Mouse (Mus musculus) lung, embryonic 14.5 days (tissue): ENCODE measurements around the gene Kcnd1. TPM values are rescaled to one million over a fixed set of nuclear protein-coding genes. Genes with fewer than 3 reads are reported as not detected.

Experiments used
- ATAC-seq: fragments of 200-750 bp; cut with Nextera tagmentation; 2 replicates; pipeline ENCODE4 v1.8.0; 2017; ENCODE audit warnings: mild to moderate bottlenecking, moderate TSS enrichment, moderate library complexity; ENCODE audit not compliant: insufficient read depth
- DNase-seq: peaks from one replicate; pipeline ENCODE4 v3.0.0-alpha.2; 2015
- H3K27ac ChIP-seq: fragments of 300-500 bp; sonication (generic); 2 replicates; pipeline ENCODE4 v1.5.1; 2014; ENCODE audit warnings: low read depth, mild to moderate bottlenecking, moderate library complexity
- H3K27me3 ChIP-seq: fragments of 300-500 bp; sonication (generic); 2 replicates; pipeline ENCODE4 v1.6.1; 2014; ENCODE audit warnings: low read length, control low read depth; ENCODE audit not compliant: insufficient read depth
- H3K36me3 ChIP-seq: fragments of 300-500 bp; sonication (generic); 2 replicates; pipeline ENCODE4 v1.6.1; 2014; ENCODE audit warnings: control low read depth; ENCODE audit not compliant: insufficient read depth
- H3K4me1 ChIP-seq: fragments of 300-500 bp; sonication (generic); 2 replicates; pipeline ENCODE4 v1.6.1; 2014; ENCODE audit warnings: antibody characterized with exemption, control low read depth; ENCODE audit not compliant: insufficient read depth
- H3K4me2 ChIP-seq: fragments of 300-500 bp; sonication (generic); 2 replicates; pipeline ENCODE4 v1.6.1; 2014; ENCODE audit warnings: mild to moderate bottlenecking
- H3K4me3 ChIP-seq: fragments of 300-500 bp; sonication (generic); 2 replicates; pipeline ENCODE4 v1.5.1; 2014; ENCODE audit warnings: low read depth, low read length
- H3K9ac ChIP-seq: fragments of 300-500 bp; sonication (generic); 2 replicates; pipeline ENCODE4 v1.6.1; 2014
- H3K9me3 ChIP-seq: fragments of 300-500 bp; sonication (generic); 2 replicates; pipeline ENCODE4 v1.6.1; 2016; ENCODE audit warnings: low read depth, low read length, control low read depth
- CTCF ChIP-seq: IDR thresholded peaks from 2 replicates; pipeline ENCODE4 v1.5.1; 2016; ENCODE audit warnings: antibody characterized with exemption, low read depth
- WGBS: fragments of 180-500 bp; shearing (Covaris S2); extraction: QIAGEN DNeasy Blood & Tissue Kit; methylation state at CpG from one replicate; pipeline ENCODE4 v1.1.7; 2014; 5-methylcytosine and 5-hydroxymethylcytosine counted together
- microRNA counts: library from miRNA; unstranded; fragments of <30 nt; microRNA quantifications from one replicate; lab custom pipeline; 2016
- microRNA-seq: library from miRNA; unstranded; fragments of <30 nt; microRNA quantifications from one replicate; pipeline ENCODE4, GENCODE M21; 2016; ENCODE audit warnings: borderline number of aligned reads
- polyA plus RNA-seq: library from polyadenylated mRNA; unstranded; fragments of >200 nt; fragmentation: Nextera tagmentation; extraction: Ambion mirVana; gene quantifications from 2 replicates; pipeline ENCODE4 v1.2.1, GENCODE M21; 2014

Kcnd1 gene
- polyA plus RNA-seq, 1 experiment from 2014 or later: 1.6 TPM

DNA sequence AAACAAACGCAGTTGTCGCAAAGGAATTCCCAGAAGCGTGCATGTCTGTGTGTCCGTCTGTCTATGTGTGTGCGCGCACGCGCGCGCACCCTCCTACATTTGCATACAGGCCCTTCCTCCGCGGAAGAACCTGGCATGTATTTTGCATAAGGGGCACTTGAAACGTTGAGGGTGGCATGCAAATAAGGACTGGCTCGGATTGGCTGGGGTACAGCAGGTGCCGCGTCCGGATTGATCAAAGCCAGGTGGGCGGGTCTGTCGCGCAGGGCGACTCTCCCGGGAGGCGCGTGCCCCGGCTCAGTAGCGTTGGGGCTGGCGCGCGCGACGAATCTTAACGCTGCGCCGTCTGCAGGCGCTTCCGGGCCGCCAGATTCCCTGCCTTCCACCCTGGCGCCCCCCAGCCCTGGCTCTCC is 55.9 kb downstream of the Kcnd1 start, which contains the start of gene Pim2:
Pim2 (plus strand) TSS at position 256 of the 413 bp plus-strand sequence.
- Histone ChIP-seq H3K27me3 (no peaks in the 10 kb centered on the region), H3K4me2 (peak within 1 kb of the TSS; percentile 69), H3K4me1 (no peaks in the 10 kb centered on the region), H3K9me3 (no peaks in the 10 kb centered on the region), H3K4me3 (peak within 1 kb of the TSS; percentile 35), H3K36me3 (peaks cover 10% of the 10 kb centered on the region; the same call in 1 of the 2 replicates), H3K9ac (no peak within 1 kb of the TSS; the same call in 1 of the 2 replicates), H3K27ac (no peak within 1 kb of the TSS)
- DNase-seq (peak; percentile 77), ATAC-seq (peak; percentile 87)
- no peak for TF ChIP-seq CTCF
- WGBS: 6% methylated on average over 35 of the region's 38 CpGs

DNA sequence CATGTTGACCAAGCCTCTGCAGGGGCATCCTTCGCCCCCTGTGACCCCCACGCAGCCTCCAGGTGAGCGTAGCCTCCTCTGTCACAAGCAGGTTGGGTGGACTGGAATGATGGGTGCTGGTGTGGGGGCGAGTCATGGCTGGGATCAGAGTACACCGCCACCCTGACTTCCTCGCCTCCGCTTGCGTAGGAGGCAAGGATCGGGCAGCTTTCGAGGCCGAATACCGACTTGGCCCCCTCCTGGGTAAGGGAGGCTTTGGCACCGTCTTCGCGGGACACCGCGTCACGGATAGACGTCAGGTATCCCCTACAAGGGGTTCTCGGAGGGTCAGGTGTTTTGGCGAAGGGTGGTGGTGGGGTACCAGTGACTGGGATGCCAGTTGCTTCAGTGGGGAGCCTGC is 56.4 kb downstream of the Kcnd1 start:
- peak overlapping the region; percentile 69 for H3K4me2 ChIP-seq
- no peak for ATAC-seq
- no peak for TF ChIP-seq CTCF
- no peaks in the 10 kb centered on the region for H3K9me3 ChIP-seq
- no peak overlapping the region; the same call in 1 of the 2 replicates for H3K9ac ChIP-seq
- 15% methylated on average over 21 of the region's 21 CpGs for WGBS
- peaks cover 5% of the 10 kb centered on the region; the same call in 1 of the 2 replicates for H3K36me3 ChIP-seq
- no peak for DNase-seq
- no peaks in the 10 kb centered on the region for H3K27me3 ChIP-seq
- H3K27ac ChIP-seq: no peak overlapping the region
- H3K4me3 ChIP-seq: peak overlapping the region; percentile 35
- no peaks in the 10 kb centered on the region for H3K4me1 ChIP-seq

DNA sequence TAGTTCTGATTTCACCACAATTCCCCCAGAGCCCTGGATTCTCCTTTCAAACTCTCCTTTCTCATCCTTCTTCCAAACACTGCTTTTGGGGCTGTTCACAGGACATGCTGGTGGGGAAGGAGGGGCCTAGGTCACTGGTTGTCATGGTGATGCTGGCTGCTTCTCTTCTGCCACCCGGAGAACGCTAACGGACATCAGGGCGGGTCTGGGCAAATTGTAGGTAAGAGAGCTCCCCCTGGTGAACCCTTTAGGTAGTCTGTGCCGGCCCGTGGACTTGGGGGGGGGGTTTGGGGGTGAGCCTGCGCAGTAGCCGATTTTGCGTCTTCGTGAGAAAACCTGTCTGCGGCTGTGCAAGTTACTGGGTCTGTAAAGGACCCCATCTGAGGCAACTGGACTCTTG is 57.7 kb downstream of the Kcnd1 start:
- H3K27ac ChIP-seq: no peak overlapping the region
- WGBS: 7% methylated on average over 11 of the region's 11 CpGs
- 0 out of 2 replicates have a peak, but pooled peaks cover 2% of the 10 kb centered on the region for H3K36me3 ChIP-seq
- H3K27me3 ChIP-seq: no peaks in the 10 kb centered on the region
- no peak overlapping the region for H3K4me3 ChIP-seq
- H3K9me3 ChIP-seq: no peaks in the 10 kb centered on the region
- no peaks in the 10 kb centered on the region for H3K4me1 ChIP-seq
- H3K9ac ChIP-seq: no peak overlapping the region
- H3K4me2 ChIP-seq: peak overlapping the region; percentile 69
- peak; percentile 57 for TF ChIP-seq CTCF
- no peak for ATAC-seq
- peak; percentile 71 for DNase-seq

DNA sequence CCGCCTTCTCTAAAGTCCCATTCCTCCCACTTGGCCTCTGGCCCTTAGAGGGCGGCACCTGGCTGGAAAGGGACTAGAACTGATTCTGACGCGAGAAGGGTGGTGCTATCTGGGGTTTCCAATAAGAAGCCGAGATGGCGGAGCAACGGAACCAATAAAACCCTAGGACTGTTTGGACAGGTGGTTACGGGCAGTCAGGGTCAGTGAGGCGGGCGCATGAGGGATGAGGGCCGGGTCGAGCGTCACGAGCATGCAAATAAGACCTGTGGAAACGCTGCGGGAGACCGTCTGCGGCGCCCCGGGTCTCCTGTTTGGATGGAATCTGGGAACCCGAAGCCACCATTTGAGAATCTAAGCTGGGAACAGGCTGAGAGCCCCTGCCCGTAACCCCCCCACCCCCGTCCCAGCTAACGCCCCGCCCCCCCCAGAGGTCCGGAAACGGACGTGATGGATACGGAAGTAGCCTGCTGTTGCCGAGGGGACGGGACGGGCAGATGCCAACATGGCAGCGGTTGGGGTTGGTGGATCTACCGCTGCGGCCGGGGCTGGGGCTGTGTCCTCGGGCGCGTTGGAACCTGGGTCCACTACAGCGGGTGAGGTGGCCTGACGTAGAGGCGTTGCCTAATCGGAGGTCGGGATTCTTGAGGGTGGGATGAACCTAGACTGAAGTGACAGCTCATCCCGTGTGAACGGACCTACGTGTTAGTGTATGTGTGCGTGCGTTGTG is 61.9 kb downstream of the Kcnd1 start, which contains the start of gene Slc35a2:
Slc35a2 (plus strand) TSS at position 188 of the 727 bp plus-strand sequence.
- DNase-seq: peak; percentile 84
- WGBS: 9% methylated on average over 49 of the region's 49 CpGs
- Histone ChIP-seq H3K4me2 (peak within 1 kb of the TSS; percentile 64), H3K9me3 (no peaks in the 10 kb centered on the region), H3K27me3 (no peaks in the 10 kb centered on the region), H3K4me3 (peak within 1 kb of the TSS; percentile 55), H3K4me1 (no peaks in the 10 kb centered on the region), H3K36me3 (0 out of 2 replicates have a peak, but pooled peaks cover 6% of the 10 kb centered on the region), H3K27ac (peak within 1 kb of the TSS; percentile 69), H3K9ac (peak within 1 kb of the TSS; percentile 41)
- ATAC-seq: peak; percentile 94
- peak; percentile 27; the same call in 1 of the 2 replicates for TF ChIP-seq CTCF

MicroRNAs encoded within 50 kb of the gene (microRNA counts, 519-probe panel; counts per million panel counts)
- 2,331 counts per million, percentile 37 among the panel's probes with 10 or more counts for microRNA mmu-miR-1198 (lab: Ali Mortazavi, UCI)

Small RNA genes lying within 50 kb of the gene (microRNA-seq; reads per million reads assigned to microRNA genes)
- gene Mir1198: 38.3 reads per million, percentile 39 among the genes with 10 or more reads in this experiment

Other genes with a start within 250 kb of the Kcnd1 start
- 0.19 TPM in 1 of 2 replicates, not detected in the other for gene Foxp3, start 248.6 kb upstream of the Kcnd1 start, polyA plus RNA-seq
- gene Ppp1r3f, start 248.0 kb upstream of the Kcnd1 start, polyA plus RNA-seq: 1.4 and 1.5 TPM in 2 replicates
- gene Ccdc22, start 216.8 kb upstream of the Kcnd1 start, polyA plus RNA-seq: 26.4 and 28.6 TPM in 2 replicates
- gene Cacna1f, start 215.2 kb upstream of the Kcnd1 start, polyA plus RNA-seq: 0.05 TPM in 1 of 2 replicates, not detected in the other
- gene Syp, start 183.8 kb upstream of the Kcnd1 start, polyA plus RNA-seq: 0.88 and 0.97 TPM in 2 replicates
- gene Prickle3, start 165.0 kb upstream of the Kcnd1 start, polyA plus RNA-seq: 8.3 and 8.6 TPM in 2 replicates
- gene Plp2, start 150.9 kb upstream of the Kcnd1 start, polyA plus RNA-seq: 185 and 188 TPM in 2 replicates
- gene Magix, start 141.0 kb upstream of the Kcnd1 start, polyA plus RNA-seq: 0.12 and 0.13 TPM in 2 replicates
- 46.6 and 46.9 TPM in 2 replicates for gene Gpkow, start 125.2 kb upstream of the Kcnd1 start, polyA plus RNA-seq
- 32.1 and 32.8 TPM in 2 replicates for gene Wdr45, start 108.0 kb upstream of the Kcnd1 start, polyA plus RNA-seq
- 0.49 and 1.1 TPM in 2 replicates for gene Gm45208, start 100.0 kb upstream of the Kcnd1 start, polyA plus RNA-seq
- 71.2 and 71.8 TPM in 2 replicates for gene Praf2, start 93.8 kb upstream of the Kcnd1 start, polyA plus RNA-seq
- 22.7 and 25.3 TPM in 2 replicates for gene Ccdc120, start 71.4 kb upstream of the Kcnd1 start, polyA plus RNA-seq
- gene Tfe3, start 59.7 kb upstream of the Kcnd1 start, polyA plus RNA-seq: 21.7 and 22.5 TPM in 2 replicates
- gene Gripap1, start 32.5 kb upstream of the Kcnd1 start, polyA plus RNA-seq: 30.7 and 34.1 TPM in 2 replicates
- gene Otud5, start 19.1 kb downstream of the Kcnd1 start, polyA plus RNA-seq: 29.9 and 31.7 TPM in 2 replicates
- gene Pim2, start 56.0 kb downstream of the Kcnd1 start, polyA plus RNA-seq: 6.6 and 6.9 TPM in 2 replicates
- 13.7 and 15.3 TPM in 2 replicates for gene Slc35a2, start 61.7 kb downstream of the Kcnd1 start, polyA plus RNA-seq
- 96.0 and 101 TPM in 2 replicates for gene Pqbp1, start 77.0 kb downstream of the Kcnd1 start, polyA plus RNA-seq
- gene Timm17b, start 77.1 kb downstream of the Kcnd1 start, polyA plus RNA-seq: 160 and 174 TPM in 2 replicates
- gene Gm10491, start 85.5 kb downstream of the Kcnd1 start, polyA plus RNA-seq: not detected in 2 replicates
- not detected in 2 replicates for gene Gm10490, start 87.3 kb downstream of the Kcnd1 start, polyA plus RNA-seq
- gene Pcsk1n, start 97.5 kb downstream of the Kcnd1 start, polyA plus RNA-seq: 0.66 and 0.76 TPM in 2 replicates
- gene Eras, start 106.3 kb downstream of the Kcnd1 start, polyA plus RNA-seq: not detected in 2 replicates
- gene Hdac6, start 125.6 kb downstream of the Kcnd1 start, polyA plus RNA-seq: 23.7 and 29.1 TPM in 2 replicates
- gene Gata1, start 155.8 kb downstream of the Kcnd1 start, polyA plus RNA-seq: 1.1 and 1.6 TPM in 2 replicates
- gene Glod5, start 196.2 kb downstream of the Kcnd1 start, polyA plus RNA-seq: not detected in 2 replicates